Mouse (Mus musculus) heart, postnatal 10 days (tissue): ENCODE data around the gene Emx1. TPM values are rescaled to one million over a fixed set of nuclear protein-coding genes. Genes with fewer than 3 reads are reported as not detected.
A peak's percentile ranks its signal among the peaks of the same experiment; 100 is the strongest.
"Not testable (repeated sequence)": the region's sequence is repeated elsewhere in the genome, so short reads cannot be mapped to it uniquely, and the experiment has no call there.

ENCODE experiments used
- DNase-seq, 2 experiments: peaks; one replicate each; pipeline ENCODE4 v3.0.0; 2021
- intact Hi-C: fragments of 180-260 bp; cut with DNase I; formaldehyde crosslinking; loops from one replicate; pipeline ENCODE4 v1.15.1; 2025
- total RNA-seq, 2 experiments: library from RNA; stranded (reverse); gene quantifications; 2 replicates each; pipeline ENCODE4 v1.2.3; 2021

Emx1 gene
- total RNA-seq, result not detected

DNA sequence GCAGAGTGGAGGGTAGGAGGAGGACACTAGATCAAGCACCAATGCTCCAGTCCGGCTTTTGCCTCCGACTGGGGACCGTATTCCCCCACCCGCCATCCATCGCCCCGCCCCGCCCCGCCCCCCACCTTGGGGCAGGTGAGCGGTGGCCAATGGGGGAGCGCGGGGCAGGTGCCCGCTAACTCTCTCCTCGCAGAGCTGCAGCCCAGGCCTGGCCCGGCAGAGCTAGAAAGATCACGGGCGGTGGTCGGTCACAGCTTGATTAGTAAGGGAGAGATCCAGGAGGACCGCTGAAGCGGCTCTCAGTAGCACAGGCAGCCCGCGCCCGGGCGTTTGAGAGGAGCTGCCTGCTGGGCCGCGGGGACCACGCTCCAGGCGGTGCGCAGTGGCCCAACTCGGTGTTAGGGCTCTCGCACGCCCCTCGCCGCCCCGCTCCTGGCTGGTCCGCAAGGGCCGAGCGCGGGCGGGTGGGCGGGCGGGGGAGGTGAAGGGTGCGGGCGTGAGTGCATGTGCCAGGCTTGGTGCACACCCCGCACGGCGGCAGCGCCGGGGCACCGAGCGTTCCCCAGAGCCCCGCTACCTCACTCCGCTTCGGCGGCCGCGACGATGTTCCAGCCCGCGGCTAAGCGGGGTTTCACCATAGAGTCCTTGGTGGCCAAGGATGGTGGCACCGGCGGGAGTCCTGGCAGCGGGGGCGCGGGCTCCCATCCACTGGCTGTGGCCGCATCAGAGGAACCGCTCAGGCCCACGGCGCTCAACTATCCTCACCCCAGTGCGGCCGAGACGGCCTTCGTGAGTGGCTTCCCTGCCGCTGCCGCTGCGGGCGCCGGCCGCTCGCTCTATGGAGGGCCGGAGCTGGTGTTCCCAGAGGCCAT lies at the start of gene Emx1:
TSS of gene Emx1 (plus strand) at position 99 of the 872 bp plus-strand sequence.
- peak in 1 of 2 experiments; percentile 18 for DNase-seq
- intact Hi-C loops, result no loop called here

DNA sequence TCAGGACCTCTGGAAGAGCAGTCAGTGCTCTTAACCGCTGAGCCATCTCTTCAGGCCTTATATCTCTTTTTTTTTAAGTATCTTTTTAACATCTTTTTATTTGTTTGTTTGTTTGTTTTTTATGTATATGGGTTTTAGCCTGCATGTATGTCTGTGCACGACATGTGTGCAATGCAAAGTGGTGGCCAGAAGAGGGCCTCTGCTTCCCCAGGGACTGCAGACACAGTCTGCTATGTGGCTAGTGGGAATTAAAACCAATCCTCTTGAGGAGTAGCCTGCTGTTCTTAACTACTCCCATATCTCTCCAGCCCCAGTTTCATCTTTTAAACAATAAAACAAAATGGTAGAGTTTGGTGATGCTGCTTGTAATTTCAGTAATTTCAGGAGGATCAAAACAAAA lies 47.7 kb upstream of the Emx1 start:
- intact Hi-C loops, result no loop called here

DNA sequence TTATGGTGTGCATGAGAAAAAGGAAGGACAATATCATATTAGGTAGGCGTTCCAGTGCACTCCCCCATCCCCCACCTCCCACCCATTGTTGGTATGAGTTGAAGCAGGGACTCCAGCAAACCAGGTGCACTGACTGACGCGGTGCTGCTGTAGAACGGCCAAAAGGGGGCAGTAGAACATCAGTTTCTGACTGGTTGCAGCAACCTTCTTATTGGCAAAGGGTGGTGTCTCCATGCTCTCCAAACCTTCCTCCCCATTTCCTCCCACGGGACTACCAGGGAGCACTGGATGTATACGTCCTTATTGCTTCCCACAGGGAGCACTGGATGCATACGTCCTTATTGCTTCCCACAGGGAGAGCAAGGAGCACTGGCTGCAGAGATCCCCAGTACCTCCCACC lies 46.2 kb upstream of the Emx1 start:
- peak; percentile 63 to 75 for DNase-seq
- intact Hi-C loops, result not testable (repeated sequence)

More for the DNA sequence above, 47.7 kb upstream of the Emx1 start:
- DNase-seq, result no peak

DNA sequence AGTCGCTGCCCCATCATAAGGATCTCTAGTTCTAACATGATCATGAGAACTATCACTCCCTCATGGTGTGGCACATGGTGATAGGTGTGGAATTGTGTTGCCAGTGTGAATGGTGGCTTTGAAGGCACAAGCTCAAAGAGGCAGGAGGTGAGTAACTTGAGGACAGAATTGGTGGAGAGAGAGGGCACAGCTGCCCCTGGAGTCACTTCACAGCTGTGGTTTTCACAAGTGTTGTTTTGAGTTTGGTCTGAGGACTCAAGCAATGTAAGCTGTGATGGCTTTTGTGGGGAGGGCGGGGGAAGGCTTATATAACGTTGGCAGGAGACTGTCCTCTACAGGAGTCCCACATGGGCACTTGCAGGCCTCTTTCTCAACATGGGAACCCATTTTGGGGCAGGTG lies 42.8 kb upstream of the Emx1 start:
- intact Hi-C loops, result no loop called here
- DNase-seq, result no peak

DNA sequence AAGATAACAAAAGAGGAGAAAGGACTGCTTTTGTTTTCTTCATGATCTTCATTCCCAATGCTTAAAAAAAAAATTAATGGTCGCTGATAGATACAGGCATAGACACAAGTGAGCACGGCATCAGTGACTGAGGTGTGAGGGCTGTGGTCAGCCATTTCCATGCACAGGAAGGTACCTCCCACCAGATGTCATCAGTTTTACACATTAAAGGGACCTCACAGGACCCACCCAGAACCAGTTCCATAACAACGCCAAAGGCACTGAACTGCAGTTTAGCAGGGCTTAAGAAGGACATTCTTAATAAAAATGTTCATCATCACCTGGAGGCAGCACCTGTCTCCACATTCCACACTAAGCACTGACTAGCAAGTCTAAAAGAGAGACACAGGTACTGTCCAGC lies 39.6 kb upstream of the Emx1 start:
- intact Hi-C loops, result no loop called here
- no peak for DNase-seq

DNA sequence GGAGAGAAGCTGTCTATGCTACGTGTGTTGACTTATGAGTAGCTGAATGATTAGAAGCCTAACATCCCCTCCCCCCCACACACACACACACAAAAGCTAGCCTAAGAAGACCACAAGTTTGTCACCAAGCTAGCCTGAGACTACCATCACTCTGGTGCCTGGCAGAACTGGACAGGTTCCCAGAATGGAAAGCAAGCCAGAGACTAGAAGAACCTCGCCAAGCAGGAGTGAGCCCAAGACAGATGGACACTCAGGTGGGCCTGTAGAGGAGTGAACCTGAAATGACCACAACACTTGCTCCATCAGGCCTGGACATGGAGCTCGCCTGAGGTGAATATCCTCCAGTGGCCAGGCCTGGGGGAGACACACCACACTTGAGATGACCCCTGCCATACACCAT lies 36.9 kb upstream of the Emx1 start:
- intact Hi-C loops, result no loop called here
- DNase-seq, result no peak

DNA sequence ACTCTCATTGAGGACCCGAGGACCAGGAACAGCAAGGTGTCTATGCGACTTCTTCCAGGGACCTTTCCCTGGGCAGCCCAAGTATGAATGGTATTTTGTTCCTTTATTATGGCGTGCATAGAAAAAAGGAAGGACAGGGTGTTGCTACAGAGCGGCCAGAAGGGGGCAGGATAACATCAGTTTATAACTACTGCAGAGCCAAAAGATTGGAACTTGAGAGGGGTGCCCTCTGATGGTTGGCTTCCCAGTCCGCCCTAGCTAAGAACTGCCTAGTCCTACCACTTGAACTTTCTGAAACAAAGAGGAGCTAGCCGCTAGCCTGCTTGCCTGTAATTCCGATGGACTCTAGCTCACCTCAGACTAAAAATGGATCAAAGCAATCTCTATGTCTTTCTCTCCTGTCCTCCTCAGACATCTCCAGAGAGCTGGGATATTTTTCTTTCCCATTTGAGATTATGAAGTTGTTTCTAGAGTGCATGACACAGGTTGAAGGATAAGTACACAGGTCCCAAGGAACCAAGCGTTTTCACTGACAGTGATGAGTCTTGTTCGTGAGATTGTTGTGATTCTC lies 33.2 kb upstream of the Emx1 start:
- DNase-seq, result peak; percentile 73 to 77
- intact Hi-C loops, result loop anchor here (1.0 kb wide), 1 partner anchor 17 kb away; the partner anchor contains the start of gene Spr

DNA sequence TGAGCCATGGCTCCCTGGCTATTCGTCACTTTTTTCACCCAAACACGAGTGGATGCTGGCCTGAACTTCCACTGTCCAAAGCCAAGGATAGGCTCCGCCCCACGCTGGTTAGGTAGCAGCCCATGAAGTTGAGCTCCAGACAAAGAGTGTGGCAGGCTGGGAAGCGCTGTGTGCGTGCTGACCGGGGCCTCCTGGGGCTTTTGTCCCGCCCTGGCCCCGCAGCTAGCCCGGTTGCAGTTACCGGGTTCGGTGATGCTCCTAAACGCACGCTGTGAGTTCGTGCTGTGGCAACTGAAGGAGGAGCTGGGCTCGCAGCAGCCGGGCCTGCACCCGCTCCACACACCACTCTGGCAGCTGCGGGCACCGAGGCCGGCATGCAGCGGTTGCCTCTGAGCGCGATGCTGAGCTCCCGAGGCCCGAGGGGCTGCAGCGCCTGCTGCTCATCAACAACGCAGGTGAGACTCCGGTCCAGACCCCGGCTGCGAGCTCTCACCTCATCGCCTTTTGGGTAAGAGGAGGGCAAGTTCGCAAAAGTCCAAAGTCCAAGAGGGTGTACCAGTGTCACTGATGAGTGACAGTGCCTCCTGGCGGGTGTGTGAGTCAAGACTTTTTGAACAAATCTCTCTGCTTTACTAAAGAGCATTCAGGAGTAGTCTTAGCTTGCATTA lies 32.2 kb upstream of the Emx1 start:
- peak; percentile 61 to 75 for DNase-seq
- intact Hi-C loops, result loop anchor here (1.0 kb wide), 1 partner anchor 18 kb away; the partner anchor contains the start of gene Spr

DNA sequence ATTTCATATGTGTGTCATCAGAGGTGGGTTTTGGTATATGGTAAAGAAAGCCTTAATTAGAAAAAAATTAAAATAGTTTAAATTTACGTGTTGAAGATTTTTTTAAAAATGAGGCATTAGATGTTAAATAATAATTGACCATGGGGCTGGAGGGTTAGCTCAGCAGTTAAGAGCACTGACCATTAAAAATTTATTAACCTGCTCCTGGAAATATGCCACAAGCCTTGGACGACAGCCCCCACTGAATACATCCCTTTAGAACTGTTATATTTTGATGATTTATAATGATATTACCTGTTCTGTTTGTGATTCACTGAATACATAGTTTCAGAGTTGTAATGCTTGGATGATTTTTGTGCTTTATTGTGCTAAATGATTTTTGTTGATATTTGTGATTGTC lies 30.7 kb upstream of the Emx1 start:
- intact Hi-C loops, DNase-seq: not testable (repeated sequence)

DNA sequence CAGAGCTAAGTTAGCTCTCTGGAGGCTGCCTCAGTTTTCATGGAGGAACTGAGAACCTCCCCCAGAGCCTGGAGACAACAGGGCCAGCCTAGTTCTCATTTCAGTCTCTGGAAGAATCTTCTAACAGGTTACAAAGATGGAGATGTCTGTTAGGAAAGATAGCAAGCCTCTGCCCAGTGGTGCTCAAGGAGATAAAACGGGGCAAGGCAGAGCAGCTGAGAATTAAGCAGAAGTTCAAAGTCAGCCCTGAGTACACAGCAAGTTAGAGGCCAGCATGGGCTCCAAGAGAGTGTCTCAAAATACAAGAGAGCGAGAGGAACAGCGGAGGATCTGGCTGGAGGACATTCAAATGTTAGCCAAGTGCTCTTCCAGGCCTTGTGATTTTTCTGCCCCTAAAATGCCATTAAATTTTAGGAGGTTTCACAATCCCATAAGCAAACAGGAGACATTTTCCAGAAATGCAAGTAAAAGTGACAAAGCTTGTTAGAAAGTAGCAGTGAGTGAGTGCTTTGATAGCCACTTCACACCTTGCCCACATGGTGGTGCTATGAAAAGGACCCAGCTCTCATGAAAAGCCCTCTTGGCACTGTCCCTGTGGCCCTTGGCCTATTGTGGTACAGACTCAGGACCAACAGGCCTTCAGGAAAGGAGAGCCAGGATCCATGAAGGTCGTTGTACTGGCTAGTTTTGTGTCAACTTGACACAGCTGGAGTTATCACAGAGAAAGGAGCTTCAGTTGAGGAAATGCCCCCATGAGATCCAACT lies 29.0 kb upstream of the Emx1 start:
- intact Hi-C loops, DNase-seq: not testable (repeated sequence)

DNA sequence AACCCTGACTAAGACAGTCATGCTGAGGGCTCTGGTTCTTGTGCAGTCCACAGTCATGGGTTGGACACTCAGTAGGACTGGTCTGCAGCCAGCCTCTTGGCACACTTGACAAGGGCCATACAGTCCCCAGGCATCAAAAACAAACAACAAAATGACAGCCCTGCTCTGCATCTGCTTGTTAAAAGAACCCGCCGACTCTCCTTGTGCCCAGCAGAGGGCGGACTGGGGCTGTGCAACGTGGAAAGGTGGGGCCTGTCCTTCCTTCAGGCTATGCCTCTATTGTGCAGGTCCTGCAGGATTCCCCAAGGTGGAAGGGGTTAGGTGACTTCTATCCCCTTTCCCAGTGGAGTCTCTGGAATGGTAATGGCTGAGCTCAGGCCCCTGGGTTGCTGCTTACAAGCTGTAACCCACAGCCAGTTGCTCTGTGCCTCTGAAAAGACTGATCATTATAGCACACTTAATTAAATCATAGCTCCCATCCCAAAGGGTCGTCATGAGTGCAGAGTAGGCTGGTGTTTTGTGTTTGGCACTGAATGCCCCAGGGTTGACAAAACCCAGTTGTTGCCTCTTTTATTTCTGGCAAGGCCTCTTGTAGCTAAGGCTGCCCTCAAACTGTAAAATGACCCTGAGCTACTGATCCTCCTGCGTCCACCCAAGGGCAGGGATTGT lies 28.0 kb upstream of the Emx1 start:
- peak; percentile 58 to 69 for DNase-seq
- intact Hi-C loops, result not testable (repeated sequence)

DNA sequence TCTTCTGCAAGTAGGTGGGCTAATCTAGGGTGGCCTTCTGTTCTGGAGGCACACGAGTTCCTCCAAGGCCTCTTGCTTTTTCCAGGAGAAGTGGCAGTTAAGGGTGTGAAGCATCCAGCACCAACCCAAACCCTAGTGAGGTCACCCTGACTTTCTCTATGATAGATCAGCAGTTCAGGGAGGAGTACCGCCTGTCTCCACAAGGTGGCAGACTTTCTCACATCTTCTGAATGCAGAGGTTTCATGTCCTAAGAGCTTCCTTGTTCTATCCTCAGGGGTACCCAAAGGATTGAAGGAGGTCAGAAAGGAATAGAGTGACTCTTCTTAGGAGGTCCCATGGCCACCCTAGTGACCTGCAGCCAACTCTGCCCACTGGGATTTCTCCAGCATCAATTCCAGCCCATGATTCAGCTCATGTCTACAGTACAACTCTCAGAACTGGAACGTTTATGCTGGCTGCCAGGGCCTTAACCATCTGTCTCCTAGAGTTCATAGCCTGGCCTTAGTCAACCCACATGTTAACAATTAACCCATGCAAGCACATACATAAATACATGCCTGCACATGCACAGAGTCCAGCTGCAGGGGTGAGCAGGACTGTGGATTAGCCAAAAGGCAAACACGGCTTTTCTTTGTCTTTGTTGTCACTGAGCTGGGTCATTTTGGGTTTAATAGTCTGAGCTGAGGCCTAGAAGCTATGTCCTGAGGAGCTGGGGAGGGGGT lies 26.9 kb upstream of the Emx1 start:
- peak; percentile 77 to 90 for DNase-seq
- intact Hi-C loops, result loop anchor here (1.0 to 5.0 kb wide), 4 partner anchors 79 to 250 kb away; partner anchors contain the start of gene Sfxn5

DNA sequence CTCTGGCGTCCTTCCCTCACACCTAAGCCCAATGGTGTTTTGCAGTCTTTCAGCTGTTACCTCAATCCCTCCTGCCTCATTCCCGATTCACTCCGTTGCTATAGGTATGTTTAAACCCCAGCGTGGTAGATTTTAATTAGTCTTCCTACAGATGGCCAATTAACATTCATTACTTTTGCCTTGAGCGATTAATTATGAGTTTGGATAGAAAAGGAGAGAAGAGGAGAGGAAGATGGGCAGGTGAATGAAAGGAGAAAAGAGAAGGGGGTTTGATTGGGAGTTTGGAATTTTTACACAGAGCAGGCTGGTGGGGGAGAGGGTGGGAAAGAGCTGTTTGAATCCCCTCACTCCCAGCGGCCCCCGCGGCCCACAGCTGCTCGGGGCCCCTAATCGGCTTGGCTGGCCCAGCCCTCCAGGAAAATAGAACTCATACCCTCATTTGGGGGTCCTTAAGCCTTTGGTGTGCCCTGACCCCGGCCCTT lies 21.8 kb upstream of the Emx1 start:
- intact Hi-C loops, result no loop called here
- no peak for DNase-seq

DNA sequence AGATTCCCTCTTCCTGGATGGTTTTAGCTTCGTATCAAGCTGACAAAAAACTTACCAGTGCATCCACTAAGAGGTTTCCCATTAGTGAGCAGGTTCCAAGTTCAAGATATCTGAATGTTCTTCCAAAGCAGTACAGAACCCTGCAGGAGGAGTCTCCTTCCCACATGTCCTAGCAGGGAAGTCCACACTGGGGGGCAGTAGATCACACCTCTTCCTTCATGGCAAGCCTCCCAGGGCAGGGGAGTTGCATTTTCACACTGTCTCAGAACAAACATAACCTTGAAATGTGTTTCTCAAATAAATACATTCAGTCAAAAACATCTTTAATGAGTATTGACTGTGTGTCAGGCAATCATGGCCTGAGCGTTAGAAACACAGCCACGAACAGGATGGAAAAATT lies 7.7 kb upstream of the Emx1 start:
- no peak for DNase-seq
- intact Hi-C loops, result no loop called here

DNA sequence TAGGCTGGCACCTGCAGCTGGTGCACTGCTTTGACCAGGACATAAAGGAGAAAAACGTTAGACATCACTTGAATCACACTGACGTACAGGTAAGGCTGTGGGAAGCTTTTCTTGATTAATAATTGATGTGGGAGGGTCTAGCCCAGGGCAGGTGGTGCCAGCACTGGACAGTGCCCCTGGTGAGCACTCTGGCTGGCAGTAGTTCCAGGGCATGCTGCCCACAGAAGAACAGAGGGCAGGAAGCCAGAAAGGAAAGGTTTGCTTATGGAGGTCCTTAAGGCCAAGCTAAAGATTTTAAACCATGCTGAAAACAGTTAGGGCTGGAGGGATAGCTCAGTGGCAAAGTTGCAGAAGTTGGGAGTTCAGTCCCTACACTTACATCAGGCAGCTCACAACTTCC lies 7.2 kb upstream of the Emx1 start:
- no peak for DNase-seq
- intact Hi-C loops, result no loop called here

DNA sequence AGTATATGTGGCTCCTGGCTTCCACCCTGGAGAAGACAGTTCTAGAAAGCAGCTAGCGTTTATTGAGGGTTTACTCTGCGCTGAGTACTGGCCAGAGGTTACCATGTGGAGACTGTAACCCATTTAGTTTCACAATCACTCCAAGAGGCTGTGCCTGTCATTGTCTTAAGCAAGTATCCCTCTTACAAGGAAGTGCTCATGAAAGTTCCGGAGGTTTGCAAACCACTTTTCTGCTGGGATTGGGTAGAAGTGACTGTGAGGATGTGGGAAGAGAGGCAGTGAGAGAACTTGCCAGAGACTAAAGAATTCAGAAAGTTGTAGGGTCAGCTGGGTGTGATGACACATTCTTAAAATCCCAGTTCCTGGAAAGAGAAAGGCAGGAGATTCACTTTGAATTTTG lies 3.3 kb upstream of the Emx1 start:
- DNase-seq, result no peak

DNA sequence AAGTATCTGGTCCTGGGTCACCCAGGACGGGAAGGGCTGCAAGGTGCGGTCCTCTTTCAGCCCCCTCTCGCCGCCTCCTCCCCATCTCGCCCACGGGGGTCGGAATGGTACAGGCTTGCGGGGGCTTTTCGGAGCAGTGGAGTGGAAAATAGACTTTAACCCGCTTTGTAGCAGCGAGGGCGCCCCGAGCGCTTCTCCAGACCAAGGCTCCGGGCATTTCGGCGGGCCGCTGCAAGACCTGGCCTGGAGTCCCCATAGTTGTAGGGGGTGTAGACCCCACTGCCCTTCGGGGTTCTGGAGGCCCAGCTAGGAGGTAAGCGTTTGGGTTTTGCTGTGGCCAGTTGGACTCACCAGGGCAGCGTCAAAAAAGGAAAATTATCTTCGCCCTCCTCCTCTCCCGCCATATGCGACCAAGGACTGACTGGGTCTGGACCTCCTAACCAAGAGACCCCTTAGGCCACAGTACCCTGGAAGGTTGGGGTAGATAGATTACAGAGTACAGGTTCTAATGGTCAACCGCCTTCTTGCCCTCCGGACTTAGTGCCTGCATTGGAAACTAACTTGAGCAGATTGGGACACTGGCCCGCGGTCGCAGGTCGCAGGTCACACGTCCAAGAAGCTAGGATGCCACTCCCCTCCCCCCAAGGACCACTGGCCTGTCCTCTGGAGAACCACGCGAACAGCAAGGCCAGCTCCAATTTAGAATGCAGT lies 1.1 kb upstream of the Emx1 start:
- intact Hi-C loops, result no loop called here
- no peak for DNase-seq

More for the DNA sequence above, 3.3 kb upstream of the Emx1 start:
- intact Hi-C loops, result no loop called here

DNA sequence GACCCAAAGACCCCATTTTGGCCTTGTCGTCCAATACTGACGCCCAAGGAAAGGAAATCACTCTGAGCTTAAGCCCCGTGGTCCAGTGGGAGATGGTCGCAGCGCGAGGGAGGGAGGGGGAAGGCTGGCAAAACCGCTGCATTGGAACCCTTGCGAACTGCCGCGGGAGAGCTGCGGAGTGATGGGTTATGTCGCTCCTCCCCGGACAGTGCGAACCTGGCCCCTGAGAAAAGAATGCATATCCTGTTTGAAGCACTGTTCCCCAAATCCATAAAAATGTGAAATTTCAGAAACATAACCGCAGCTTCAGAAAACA lies 536 bp upstream of the Emx1 start:
- intact Hi-C loops, result no loop called here

More for the DNA sequence above, 536 bp upstream of the Emx1 start:
- DNase-seq, result no peak
